Comparison of ENCODE assay signal across 25 mouse cellular contexts in the genomic region with DNA sequence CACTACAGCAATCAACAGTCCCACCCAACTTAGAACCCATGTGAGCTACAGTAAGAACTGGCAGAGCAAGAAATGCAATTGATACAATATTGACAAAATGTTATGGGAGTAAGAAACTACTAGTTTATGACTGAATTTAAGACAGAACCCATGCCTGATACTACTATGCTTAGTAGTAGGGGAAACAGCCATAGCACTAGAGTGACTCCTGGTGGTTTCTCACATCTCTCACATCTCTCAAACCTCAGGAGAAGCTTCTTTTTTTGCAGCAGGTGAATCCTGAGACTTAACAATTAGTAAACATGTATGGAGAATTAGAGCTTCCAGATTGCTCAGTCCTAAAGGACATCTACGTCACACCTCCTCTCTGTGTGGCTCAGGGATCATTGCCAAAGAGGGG. TPM values are rescaled to one million over a fixed set of nuclear protein-coding genes. Genes with fewer than 3 reads are reported as not detected.
A peak's percentile ranks its signal among the peaks of the same experiment; 100 is the strongest.
DNase-seq lines count a peak whose midpoint lies in the region; ATAC-seq and TF ChIP-seq lines count a peak whose summit lies in the region.
"Had no signal": no experiment of that assay in that cellular context is flagged by ENCODE, and none has a peak within 500 bp of the region (broad histone marks: within the 10 kb centered on the region; RNA-seq: fewer than 3 reads in every experiment).

No protein-coding gene starts in this region.

- H3K4me2 ChIP-seq in lung, postnatal 0 days (replicated peaks; ENCODE audit: low read depth, low read length) = no peak overlapping the region
- H3K4me2 ChIP-seq: embryonic facial prominence, embryonic 15.5 days; heart, embryonic 15.5 days; hindbrain, embryonic 13.5 days; midbrain, embryonic 15.5 days; neural tube, embryonic 12.5 days had no signal

- TF ChIP-seq EP300 in heart, adult 2 months (IDR thresholded peaks at IDR 0.05; ENCODE audit: insufficient read depth, low read depth, low read length) = no peak
- TF ChIP-seq EP300 in lung, postnatal 0 days (IDR thresholded peaks at IDR 0.05) = no peak
- no peak for TF ChIP-seq EP300 in MEL (IDR thresholded peaks at IDR 0.05; ENCODE audit: low read depth in 1 of 2, low read length in 2 of 2)

- peaks cover 16% of the 10 kb centered on the region for H3K36me3 ChIP-seq in heart, adult 2 months (ENCODE audit: control insufficient read depth, insufficient read depth, low read length)
- H3K36me3 ChIP-seq in lung, postnatal 0 days (ENCODE audit: insufficient read depth, low read length) = no peaks in the 10 kb centered on the region
- peaks cover 19% of the 10 kb centered on the region in 2 experiments for H3K36me3 ChIP-seq in MEL (ENCODE audit: control insufficient read depth in 1 of 2, insufficient read depth in 2 of 2, low read length in 2 of 2)
- H3K36me3 ChIP-seq: midbrain, embryonic 15.5 days had no signal

- no peak overlapping the region for H3K27ac ChIP-seq in heart, adult 2 months
- no peak overlapping the region for H3K27ac ChIP-seq in lung, postnatal 0 days (ENCODE audit: low read length)
- no peak overlapping the region for H3K27ac ChIP-seq in MEL (ENCODE audit: control insufficient read depth, low read depth, low read length)
- H3K27ac ChIP-seq: embryonic facial prominence, embryonic 15.5 days; heart, embryonic 15.5 days; hindbrain, embryonic 13.5 days; liver, embryonic 14.5 days; midbrain, embryonic 15.5 days; neural tube, embryonic 12.5 days had no signal

- TF ChIP-seq CTCF in heart, adult 2 months (IDR thresholded peaks at IDR 0.05) = peak; percentile 45
- TF ChIP-seq CTCF in lung, postnatal 0 days (IDR thresholded peaks at IDR 0.05) = peak; percentile 26
- peak in 1 of 3 experiments; percentile 24; a peak in 1 of 6 replicates for TF ChIP-seq CTCF in MEL (IDR thresholded peaks at IDR 0.05 in 2 of 3, conservative IDR thresholded peaks at IDR 0.05 in 1 of 3; ENCODE audit: control insufficient read depth in 1 of 3, insufficient read depth in 1 of 3, low read depth in 2 of 3, low read length in 3 of 3, poor library complexity in 1 of 3, severe bottlenecking in 1 of 3)

- intact Hi-C loops in heart, adult 2 months (cut with DNase I) = loop anchor here (10.0 kb wide), 1 partner anchor 202 kb away; no protein-coding TSS in a partner anchor

- TF ChIP-seq POLR2A in heart, adult 2 months (IDR thresholded peaks at IDR 0.05; ENCODE audit: insufficient read depth, low read depth, low read length) = no peak
- no peak for TF ChIP-seq POLR2A in MEL (IDR thresholded peaks at IDR 0.05; ENCODE audit: control insufficient read depth in 1 of 2, insufficient read depth in 1 of 2, low read depth in 1 of 2, low read length in 2 of 2, poor library complexity in 1 of 2)

- H3K79me2 ChIP-seq in heart, adult 2 months (replicated peaks; ENCODE audit: control insufficient read depth, insufficient read depth, low read length) = peaks cover 3% of the 10 kb centered on the region; the same call in 1 of the 2 replicates
- H3K79me2 ChIP-seq in MEL (ENCODE audit: control insufficient read depth, insufficient read depth, low read length, poor library complexity) = peaks cover 27% of the 10 kb centered on the region

- no peak overlapping the region for H3K4me3 ChIP-seq in heart, adult 2 months
- no peak overlapping the region for H3K4me3 ChIP-seq in lung, postnatal 0 days (ENCODE audit: low read depth, low read length)
- no peak overlapping the region for H3K4me3 ChIP-seq in MEL (ENCODE audit: control insufficient read depth in 1 of 2, insufficient read depth in 1 of 2, low read depth in 2 of 2, low read length in 2 of 2)
- H3K4me3 ChIP-seq: embryonic facial prominence, embryonic 15.5 days; heart, embryonic 15.5 days; hindbrain, embryonic 13.5 days; midbrain, embryonic 15.5 days; neural tube, embryonic 12.5 days had no signal

- WGBS in heart, adult 2 months = 43% methylated on average over 1 of the region's 1 CpGs
- WGBS in lung, postnatal 0 days = 41% methylated on average over 1 of the region's 1 CpGs

- no peaks in the 10 kb centered on the region for H3K9me3 ChIP-seq in lung, postnatal 0 days (ENCODE audit: low read length)
- no peaks in the 10 kb centered on the region for H3K9me3 ChIP-seq in MEL (replicated peaks; ENCODE audit: insufficient read depth, low read length)
- H3K9me3 ChIP-seq: embryonic facial prominence, embryonic 15.5 days; G1E; heart, embryonic 15.5 days; hindbrain, embryonic 13.5 days; midbrain, embryonic 15.5 days; neural tube, embryonic 12.5 days had no signal

- no peak for ATAC-seq in lung, postnatal 0 days
- ATAC-seq in megakaryocyte progenitor cell, adult 5-6 weeks (replicated peaks; ENCODE audit: poor library complexity) = peak; percentile 31; the same call in 1 of the 2 replicates
- ATAC-seq: forebrain, embryonic 16.5 days; midbrain, embryonic 15.5 days had no signal

- H3K9ac ChIP-seq in heart, adult 2 months (ENCODE audit: low read depth, low read length) = no peak overlapping the region
- H3K9ac ChIP-seq in lung, postnatal 0 days (replicated peaks; ENCODE audit: low read depth) = no peak overlapping the region
- no peak overlapping the region for H3K9ac ChIP-seq in MEL (ENCODE audit: control insufficient read depth, low read depth, low read length, poor library complexity, severe bottlenecking)
- H3K9ac ChIP-seq: embryonic facial prominence, embryonic 15.5 days; heart, embryonic 15.5 days; hindbrain, embryonic 13.5 days; liver, embryonic 14.5 days; midbrain, embryonic 15.5 days; neural tube, embryonic 12.5 days had no signal

- DNase-seq in heart, adult 2 months = no peak
- DNase-seq in heart, adult 8-10 months (ENCODE audit: low spot score) = no peak
- DNase-seq in lung, postnatal 0 days (ENCODE audit: low spot score) = no peak
- no peak for DNase-seq in lung, adult 18-20 months
- no peak for DNase-seq in MEL (ENCODE audit: low read depth, low spot score)
- no peak for DNase-seq in left cerebral cortex, adult 8-10 months (ENCODE audit: low spot score in 2 of 2)
- DNase-seq: adrenal gland, adult 8-10 months; B cell, adult 2 months; cerebellum, adult 8-10 months; gastrocnemius, postnatal 36 days; heart, postnatal 36 days; kidney, adult 8-10 months; kidney, postnatal 14 days; layer of hippocampus, postnatal 36 days; retina, postnatal 1 day had no signal

- peak; percentile 13; the same call in 1 of the 2 replicates for TF ChIP-seq RAD21 in MEL (IDR thresholded peaks at IDR 0.05; ENCODE audit: low read depth, low read length)

- no peaks in the 10 kb centered on the region for H3K27me3 ChIP-seq in heart, adult 2 months (ENCODE audit: control insufficient read depth, insufficient read depth, low read length)
- H3K27me3 ChIP-seq in lung, postnatal 0 days (replicated peaks; ENCODE audit: insufficient read depth, low read length) = no peaks in the 10 kb centered on the region
- H3K27me3 ChIP-seq in MEL (ENCODE audit: control insufficient read depth in 1 of 2, insufficient read depth in 2 of 2, low read length in 2 of 2) = no peaks in the 10 kb centered on the region
- H3K27me3 ChIP-seq: CH12.LX; embryonic facial prominence, embryonic 15.5 days; heart, embryonic 15.5 days; hindbrain, embryonic 13.5 days; midbrain, embryonic 15.5 days; neural tube, embryonic 12.5 days had no signal

- H3K4me1 ChIP-seq in heart, adult 2 months (ENCODE audit: control insufficient read depth, insufficient read depth, low read length) = peaks cover 1% of the 10 kb centered on the region
- H3K4me1 ChIP-seq in lung, postnatal 0 days (ENCODE audit: insufficient read depth, low read depth, low read length) = no peaks in the 10 kb centered on the region
- H3K4me1 ChIP-seq in MEL (ENCODE audit: control insufficient read depth in 1 of 2, insufficient read depth in 2 of 2, low read length in 2 of 2) = peaks cover 4 to 14% of the 10 kb centered on the region in 2 experiments; a peak in 3 of 4 replicates
- H3K4me1 ChIP-seq: embryonic facial prominence, embryonic 15.5 days; hindbrain, embryonic 13.5 days; midbrain, embryonic 15.5 days; neural tube, embryonic 12.5 days had no signal

TF ChIP-seq in MEL, 35 proteins besides CTCF, POLR2A, EP300 and RAD21:
- TF ChIP-seq CHD1 (IDR thresholded peaks at IDR 0.05; ENCODE audit: low read depth, low read length) = no peak
- no peak for TF ChIP-seq MAFK (IDR thresholded peaks at IDR 0.05; ENCODE audit: borderline replicate concordance, low read depth, low read length)
- TF ChIP-seq ZC3H11A (IDR thresholded peaks at IDR 0.05; ENCODE audit: low read depth, low read length) = no peak
- TF ChIP-seq USF1 (IDR thresholded peaks at IDR 0.05; ENCODE audit: low read depth, low read length) = no peak
- TF ChIP-seq BHLHE40 (IDR thresholded peaks at IDR 0.05; ENCODE audit: borderline replicate concordance, low read depth, low read length) = no peak
- no peak for TF ChIP-seq NELFE (IDR thresholded peaks at IDR 0.05; ENCODE audit: low read depth, low read length)
- TF ChIP-seq ETS1 (IDR thresholded peaks at IDR 0.05; ENCODE audit: low read depth, low read length) = no peak
- no peak for TF ChIP-seq USF2 (IDR thresholded peaks at IDR 0.05; ENCODE audit: borderline replicate concordance in 1 of 2, insufficient read depth in 1 of 2, low read depth in 1 of 2, low read length in 2 of 2)
- TF ChIP-seq MAZ (IDR thresholded peaks at IDR 0.05; ENCODE audit: low read depth, low read length) = no peak
- no peak for TF ChIP-seq E2F4 (IDR thresholded peaks at IDR 0.05; ENCODE audit: borderline replicate concordance, low read depth, low read length)
- TF ChIP-seq ELF1 (IDR thresholded peaks at IDR 0.05; ENCODE audit: low read depth, low read length) = no peak
- no peak for TF ChIP-seq SIN3A (IDR thresholded peaks at IDR 0.05; ENCODE audit: low read length)
TF ChIP-seq in MEL: peak in this region for 0.

RNA-seq across cellular contexts. Expression of a gene that starts 42.0 kb away (rescaled TPM):
- 100 to 1,000 TPM; 354 to 369 TPM for total RNA-seq in heart, adult 2 months (2021)
- polyA plus RNA-seq in heart, adult 2 months (2012; rRNA removed) = 157 and 285 TPM in 2 replicates
- total RNA-seq in heart, adult 8-10 months (2022) = 100 to 1,000 TPM; 363 to 494 (median 444) TPM
- polyA plus RNA-seq in lung, postnatal 0 days (2015; fragmentation: Nextera tagmentation; extraction: Ambion mirVana) = 72.7 and 95.8 TPM in 2 replicates
- 31.6 and 39.0 TPM in 2 replicates for total RNA-seq in MEL (2012; rRNA removed)
- polyA plus RNA-seq in MEL (2012; ENCODE audit: insufficient read depth in 1 of 2, insufficient read length in 2 of 2, low read depth in 1 of 2, low replicate concordance in 2 of 2, missing spikeins in 1 of 2) = 100 to 1,000 TPM; 104 to 735 TPM
- 225 and 297 TPM in 2 replicates for total RNA-seq in megakaryocyte progenitor cell, adult 5-6 weeks (2015)
- 157 and 179 TPM in 2 replicates for total RNA-seq in megakaryocyte progenitor cell, adult 5-6 weeks (2017)
- 100 to 1,000 TPM; 191 to 267 (median 227) TPM for total RNA-seq in left cerebral cortex, adult 8-10 months (2022)
